Mouse (Mus musculus) bone marrow, adult 2 months (tissue): ENCODE measurements at regions not wholly inside any gene's neighbourhood (a gene's known extent, or its start where the extent isn't known, plus 50 kb on each side); places are given as distances from the start of the nearest gene placed in this dataset.

ENCODE experiments used
- H3K27ac ChIP-seq: fragments of 200-500 bp; 2 replicates; pipeline ENCODE4 v1.5.1; 2012; ENCODE audit warnings: low read depth, mild to moderate bottlenecking, control low read depth, inconsistent platforms, low read length; ENCODE audit not compliant: control insufficient read depth, poor library complexity, insufficient read depth
- H3K4me1 ChIP-seq: fragments of 200-500 bp; 2 replicates; pipeline ENCODE4 v1.6.1; 2011; ENCODE audit warnings: low read length; ENCODE audit not compliant: control insufficient read depth, insufficient read depth
- H3K4me3 ChIP-seq: fragments of 200-500 bp; replicated peaks from 2 replicates; pipeline ENCODE3; 2011; ENCODE audit warnings: mild to moderate bottlenecking, low read depth, low read length, control low read depth; ENCODE audit not compliant: control insufficient read depth
- CTCF ChIP-seq: fragments of 200-500 bp; IDR thresholded peaks from 2 replicates; pipeline ENCODE4 v1.5.1; 2011; ENCODE audit warnings: low read length, control low read depth; ENCODE audit not compliant: control insufficient read depth, insufficient read depth
- POLR2A ChIP-seq: fragments of 200-500 bp; IDR thresholded peaks from 2 replicates; pipeline ENCODE4 v1.6.1; 2011; ENCODE audit warnings: low read depth, mild to moderate bottlenecking, control low read depth, low read length, borderline replicate concordance; ENCODE audit not compliant: control insufficient read depth
- WGBS: fragments of 180-500 bp; shearing (Covaris S2); methylation state at CpG from one replicate; pipeline ENCODE4 v1.1.7; 2018; 5-methylcytosine and 5-hydroxymethylcytosine counted together

DNA sequence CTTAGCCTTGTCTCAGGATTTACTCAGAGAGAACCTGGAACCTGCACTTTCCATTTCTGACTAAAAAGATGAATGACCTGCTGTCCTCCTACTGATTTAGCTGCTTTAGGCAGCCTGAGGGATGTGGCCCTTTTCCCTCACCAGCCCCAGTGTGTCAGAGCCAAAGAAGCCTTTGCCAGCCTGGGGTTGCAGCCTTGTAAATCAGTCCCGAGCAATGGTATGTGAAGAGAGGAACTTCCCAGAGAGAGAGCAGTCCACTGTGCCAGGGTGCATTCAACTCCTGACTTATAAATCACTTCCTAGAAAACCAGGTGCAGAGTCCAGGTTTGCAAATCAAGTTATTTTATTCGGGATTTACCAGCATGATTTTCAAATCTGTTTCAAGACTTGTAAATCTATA, 239.5 kb upstream of the Map3k7 start:
- H3K4me1 ChIP-seq, result no peaks in the 10 kb centered on the region
- H3K4me3 ChIP-seq, result no peak overlapping the region
- TF ChIP-seq CTCF (no peak), POLR2A (no peak)
- 70% methylated on average over 2 of the region's 2 CpGs for WGBS
- H3K27ac ChIP-seq, result no peak overlapping the region

DNA sequence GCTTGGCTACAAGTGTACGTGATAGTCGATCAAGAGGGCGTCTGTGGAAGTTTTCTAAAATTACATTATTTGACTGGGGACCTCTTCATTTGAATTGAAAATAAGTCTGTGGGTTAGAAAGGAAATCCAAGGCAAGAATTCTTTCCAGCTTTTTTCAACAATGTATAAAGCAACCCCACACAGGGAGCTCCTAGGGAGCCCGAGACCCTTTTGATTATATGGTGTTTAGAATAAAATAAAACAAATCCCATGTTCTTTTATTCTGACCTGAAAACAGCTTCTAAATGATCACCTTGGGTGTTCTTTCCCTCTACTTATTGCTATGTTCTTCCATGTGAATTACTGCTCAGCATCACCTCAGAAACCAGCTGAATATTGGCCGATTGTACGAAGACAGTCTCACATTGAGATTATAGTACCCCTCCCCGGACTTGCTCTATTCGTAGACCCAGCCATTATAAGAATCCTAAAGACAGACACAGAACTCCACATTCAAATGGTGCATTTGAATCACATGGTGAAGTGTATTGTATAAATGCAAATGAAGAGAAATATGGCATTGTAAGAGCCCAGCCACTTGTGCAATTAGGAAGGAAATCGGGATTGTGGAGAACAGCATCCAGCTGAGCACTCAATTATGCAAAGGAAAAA, 236.3 kb upstream of the Map3k7 start:
- no peak overlapping the region for H3K4me3 ChIP-seq
- no peak overlapping the region for H3K27ac ChIP-seq
- 83% methylated on average over 9 of the region's 9 CpGs for WGBS
- TF ChIP-seq CTCF, result no peak
- no peak for TF ChIP-seq POLR2A
- no peaks in the 10 kb centered on the region for H3K4me1 ChIP-seq

DNA sequence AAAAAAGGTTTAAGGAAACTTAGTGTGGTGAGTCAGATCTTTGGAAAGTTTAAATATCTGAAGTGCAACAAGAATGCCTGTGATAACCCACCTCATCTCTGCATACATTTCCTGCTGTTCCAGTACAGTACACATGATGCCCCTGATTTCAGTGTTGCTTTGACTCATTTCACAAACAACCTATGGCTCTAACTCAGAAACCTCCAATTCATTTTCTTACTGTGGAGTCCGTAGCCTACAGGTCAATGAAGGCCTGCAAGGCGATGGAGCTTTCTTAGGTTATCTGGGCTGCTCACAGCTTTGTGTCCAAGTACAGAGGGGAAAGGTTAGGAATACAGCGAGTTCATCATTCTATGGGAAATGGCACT, 235.8 kb upstream of the Map3k7 start:
- TF ChIP-seq CTCF (no peak), POLR2A (no peak)
- Histone ChIP-seq H3K4me3 (no peak overlapping the region), H3K27ac (no peak overlapping the region), H3K4me1 (no peaks in the 10 kb centered on the region)
- WGBS, result 82% methylated on average over 3 of the region's 3 CpGs

- no peak overlapping the region for H3K4me3 ChIP-seq
- H3K4me1 ChIP-seq, result no peaks in the 10 kb centered on the region
- no peak for TF ChIP-seq POLR2A
- TF ChIP-seq CTCF, result no peak
- WGBS, result 80% methylated on average over 3 of the region's 3 CpGs
- no peak overlapping the region for H3K27ac ChIP-seq
Observed at GRCm38 (mm10) chr4:31743776-31744175, 220.1 kb upstream of the Map3k7 start.

- no peaks in the 10 kb centered on the region for H3K4me1 ChIP-seq
- WGBS, result 68% methylated on average over 4 of the region's 4 CpGs
- no peak overlapping the region for H3K4me3 ChIP-seq
- TF ChIP-seq POLR2A (no peak), CTCF (no peak)
- H3K27ac ChIP-seq, result no peak overlapping the region
Observed at GRCm38 (mm10) chr4:31744431-31744830, 219.5 kb upstream of the Map3k7 start.

DNA sequence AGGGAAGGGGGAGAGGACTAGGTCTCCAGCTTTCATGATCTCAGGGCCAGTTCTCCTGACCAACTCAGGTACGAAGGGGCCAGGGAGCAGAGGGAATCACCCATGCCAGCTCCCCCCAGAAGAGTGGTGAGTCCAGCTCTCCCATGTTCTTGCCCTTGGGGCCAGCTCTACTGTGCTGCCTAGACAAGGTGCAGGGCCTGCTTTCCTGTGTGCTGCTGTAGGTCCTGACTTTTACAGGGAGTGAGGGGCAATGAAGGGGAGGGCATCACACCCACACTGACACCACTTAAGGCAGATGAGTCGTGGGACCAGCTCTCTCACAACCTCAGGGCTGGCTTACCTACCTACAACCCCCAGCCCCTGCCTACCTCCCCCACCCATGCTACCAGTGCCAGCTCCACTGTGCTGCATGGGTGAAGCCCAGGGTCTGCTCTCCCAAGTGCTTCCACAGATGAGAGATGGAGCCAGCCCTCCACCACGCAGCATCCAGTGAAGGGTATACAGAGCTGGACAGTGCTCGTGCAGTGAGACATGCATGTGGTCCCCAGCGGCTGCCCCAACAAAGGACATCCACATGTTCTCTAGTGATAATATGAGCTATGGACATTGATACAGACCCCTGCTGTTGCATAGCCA, 210.1 kb upstream of the Map3k7 start:
- H3K27ac ChIP-seq, result no peak overlapping the region
- no peak overlapping the region for H3K4me3 ChIP-seq
- WGBS, result 87% methylated on average over 5 of the region's 5 CpGs
- TF ChIP-seq POLR2A (no peak), CTCF (no peak)
- H3K4me1 ChIP-seq, result no peaks in the 10 kb centered on the region

- no peak overlapping the region for H3K27ac ChIP-seq
- no peak overlapping the region for H3K4me3 ChIP-seq
- no peaks in the 10 kb centered on the region for H3K4me1 ChIP-seq
- no peak for TF ChIP-seq CTCF
- no peak for TF ChIP-seq POLR2A
- 59% methylated on average over 1 of the region's 1 CpGs for WGBS
Observed at GRCm38 (mm10) chr4:31757126-31757525, 206.8 kb upstream of the Map3k7 start.

GRCm38 (mm10) chr4:31760116-31760515, 203.8 kb upstream of the Map3k7 start:
- WGBS, result 60% methylated on average over 4 of the region's 4 CpGs
- H3K27ac ChIP-seq, result no peak overlapping the region

More at GRCm38 (mm10) chr4:31760116-31760515, 203.8 kb upstream of the Map3k7 start:
- TF ChIP-seq CTCF, result no peak
- no peak for TF ChIP-seq POLR2A
- Histone ChIP-seq H3K4me3 (no peak overlapping the region), H3K4me1 (no peaks in the 10 kb centered on the region)
